Mouse (Mus musculus) MEL (cell line): Measurements from ENCODE around the gene Cd276. TPM values are rescaled to one million over a fixed set of nuclear protein-coding genes. Genes with fewer than 3 reads are reported as not detected.

Experiments
- DNase-seq: peaks from one replicate; pipeline ENCODE4 v3.0.0; 2011; ENCODE audit warnings: low read depth, low spot score
- H3K27ac ChIP-seq: 2 replicates; pipeline ENCODE4 v1.5.1; 2012; ENCODE audit warnings: low read depth, mild to moderate bottlenecking, control low read depth, low read length, moderate library complexity; ENCODE audit not compliant: control insufficient read depth
- H3K27me3 ChIP-seq, 2 experiments: fragments of 150-350 bp in 1 of 2; sonication (generic) in 1 of 2; 2 replicates each; pipeline ENCODE4 v1.6.1; 2012; ENCODE audit warnings: low read length in 2 of 2, mild to moderate bottlenecking in 2 of 2, improper control_type of control experiment in 1 of 2, moderate library complexity in 1 of 2; ENCODE audit not compliant: insufficient read depth in 2 of 2, control insufficient read depth in 1 of 2
- H3K36me3 ChIP-seq, 2 experiments: 2 replicates each; pipeline ENCODE4 v1.6.1; 2012 to 2014; ENCODE audit warnings: low read length in 2 of 2, improper control_type of control experiment in 1 of 2, inconsistent platforms in 1 of 2, mild to moderate bottlenecking in 1 of 2; ENCODE audit not compliant: insufficient read depth in 2 of 2, control insufficient read depth in 1 of 2
- H3K4me1 ChIP-seq, 2 experiments: fragments of 150-350 bp in 1 of 2; sonication (generic) in 1 of 2; 2 replicates each; pipeline ENCODE4 v1.6.1; 2012; ENCODE audit warnings: low read length in 2 of 2, improper control_type of control experiment in 1 of 2, mild to moderate bottlenecking in 1 of 2; ENCODE audit not compliant: insufficient read depth in 2 of 2, control insufficient read depth in 1 of 2
- H3K4me3 ChIP-seq, 2 experiments: fragments of 150-350 bp in 1 of 2; sonication (generic) in 1 of 2; 2 replicates each; pipeline ENCODE4 v1.5.1; 2012; ENCODE audit warnings: low read depth in 2 of 2, low read length in 2 of 2, mild to moderate bottlenecking in 2 of 2, moderate library complexity in 2 of 2, control low read depth in 1 of 2, improper control_type of control experiment in 1 of 2; ENCODE audit not compliant: control insufficient read depth in 1 of 2, insufficient read depth in 1 of 2
- H3K79me2 ChIP-seq: 2 replicates; pipeline ENCODE4 v1.6.1; 2012; ENCODE audit warnings: mild to moderate bottlenecking, low read length, moderate library complexity; ENCODE audit not compliant: control insufficient read depth, poor library complexity, insufficient read depth
- H3K9ac ChIP-seq: 2 replicates; pipeline ENCODE4 v1.6.1; 2012; ENCODE audit warnings: low read depth, mild to moderate bottlenecking, control low read depth, low read length, moderate library complexity; ENCODE audit not compliant: control insufficient read depth, poor library complexity, severe bottlenecking
- H3K9me3 ChIP-seq: fragments of 150-350 bp; sonication (generic); replicated peaks from 2 replicates; pipeline ENCODE4 v1.6.1; 2012; ENCODE audit warnings: mild to moderate bottlenecking, low read length, improper control_type of control experiment, moderate library complexity; ENCODE audit not compliant: insufficient read depth
- BHLHE40 ChIP-seq: IDR thresholded peaks from 2 replicates; pipeline ENCODE4 v1.6.1; 2012; ENCODE audit warnings: low read depth, mild to moderate bottlenecking, inconsistent platforms, low read length, improper control_type of control experiment, borderline replicate concordance
- CHD1 ChIP-seq: IDR thresholded peaks from 2 replicates; pipeline ENCODE4 v1.6.1; 2012; ENCODE audit warnings: low read depth, mild to moderate bottlenecking, inconsistent platforms, low read length, improper control_type of control experiment
- CTCF ChIP-seq, 3 experiments: IDR thresholded peaks in 2 of 3; conservative IDR thresholded peaks in 1 of 3; 2 replicates each; pipeline ENCODE4 v1.5.1; 2011 to 2012; ENCODE audit warnings: low read length in 3 of 3, low read depth in 2 of 3, mild to moderate bottlenecking in 2 of 3, improper control_type of control experiment in 1 of 3, inconsistent platforms in 1 of 3, mixed read lengths in 1 of 3, moderate library complexity in 1 of 3; ENCODE audit not compliant: control insufficient read depth in 1 of 3, insufficient read depth in 1 of 3, poor library complexity in 1 of 3, severe bottlenecking in 1 of 3
- E2F4 ChIP-seq: IDR thresholded peaks from 2 replicates; pipeline ENCODE4 v1.6.1; 2011; ENCODE audit warnings: low read depth, low read length, improper control_type of control experiment, borderline replicate concordance
- EP300 ChIP-seq, 2 experiments: IDR thresholded peaks; 2 replicates each; pipeline ENCODE4 v1.6.1; 2011; ENCODE audit warnings: improper control_type of control experiment in 2 of 2, low read length in 2 of 2, low read depth in 1 of 2, mild to moderate bottlenecking in 1 of 2
- GABPA ChIP-seq: IDR thresholded peaks from 2 replicates; pipeline ENCODE4 v1.6.1; 2012; ENCODE audit warnings: low read depth, mild to moderate bottlenecking, inconsistent platforms, low read length, improper control_type of control experiment, moderate library complexity
- HCFC1 ChIP-seq: IDR thresholded peaks from 2 replicates; pipeline ENCODE4 v1.6.1; 2012; ENCODE audit warnings: low read depth, mild to moderate bottlenecking, inconsistent platforms, low read length, improper control_type of control experiment, moderate library complexity
- KAT2A ChIP-seq: conservative IDR thresholded peaks from 2 replicates; pipeline ENCODE4 v1.6.1; 2012; ENCODE audit warnings: low read depth, low read length, improper control_type of control experiment, inconsistent platforms
- MAFK ChIP-seq: IDR thresholded peaks from 2 replicates; pipeline ENCODE4 v1.6.1; 2011; ENCODE audit warnings: low read depth, mild to moderate bottlenecking, low read length, improper control_type of control experiment, borderline replicate concordance
- MAX ChIP-seq: IDR thresholded peaks from 2 replicates; pipeline ENCODE4 v1.6.1; 2011; ENCODE audit warnings: low read length, improper control_type of control experiment
- MAZ ChIP-seq: IDR thresholded peaks from 2 replicates; pipeline ENCODE4 v1.6.1; 2012; ENCODE audit warnings: low read depth, mild to moderate bottlenecking, inconsistent platforms, low read length, improper control_type of control experiment
- MYB ChIP-seq: IDR thresholded peaks from 2 replicates; pipeline ENCODE4 v1.6.1; 2011; ENCODE audit warnings: mild to moderate bottlenecking, low read depth, low read length, improper control_type of control experiment
- MYC ChIP-seq: IDR thresholded peaks from 2 replicates; pipeline ENCODE4 v1.6.1; 2011; ENCODE audit warnings: low read depth, mild to moderate bottlenecking, low read length, improper control_type of control experiment, moderate library complexity
- NELFE ChIP-seq: IDR thresholded peaks from 2 replicates; pipeline ENCODE4 v1.6.1; 2011; ENCODE audit warnings: low read depth, low read length, improper control_type of control experiment
- NRF1 ChIP-seq: IDR thresholded peaks from 2 replicates; pipeline ENCODE4 v1.6.1; 2014; ENCODE audit warnings: low read depth, mild to moderate bottlenecking, inconsistent platforms, low read length, improper control_type of control experiment, moderate library complexity; ENCODE audit not compliant: poor library complexity, insufficient read depth, severe bottlenecking
- TAL1 ChIP-seq: IDR thresholded peaks from 2 replicates; pipeline ENCODE4 v1.6.1; 2012; ENCODE audit warnings: mild to moderate bottlenecking, inconsistent platforms, low read length, moderate library complexity, mixed read lengths
- TBP ChIP-seq: IDR thresholded peaks from 2 replicates; pipeline ENCODE4 v1.8.0; 2011; ENCODE audit warnings: low read depth, low read length, improper control_type of control experiment
- TCF12 ChIP-seq: IDR thresholded peaks from 2 replicates; pipeline ENCODE4 v1.6.1; 2014; ENCODE audit warnings: low read depth, mild to moderate bottlenecking, inconsistent platforms, low read length, improper control_type of control experiment, moderate library complexity
- USF1 ChIP-seq: IDR thresholded peaks from 2 replicates; pipeline ENCODE4 v1.6.1; 2014; ENCODE audit warnings: low read depth, mild to moderate bottlenecking, inconsistent platforms, low read length, improper control_type of control experiment, moderate library complexity
- ZC3H11A ChIP-seq: IDR thresholded peaks from 2 replicates; pipeline ENCODE4 v1.6.1; 2012; ENCODE audit warnings: low read depth, mild to moderate bottlenecking, inconsistent platforms, low read length, improper control_type of control experiment
- ZMIZ1 ChIP-seq: IDR thresholded peaks from 2 replicates; pipeline ENCODE4 v1.6.1; 2012; ENCODE audit warnings: low read depth, mild to moderate bottlenecking, inconsistent platforms, low read length, improper control_type of control experiment, moderate library complexity
- ZNF384 ChIP-seq: IDR thresholded peaks from 2 replicates; pipeline ENCODE4 v1.6.1; 2012; ENCODE audit warnings: low read depth, mild to moderate bottlenecking, inconsistent platforms, low read length, improper control_type of control experiment
- polyA plus RNA-seq, 2 experiments: library from polyadenylated mRNA; stranded (reverse) in 1 of 2; unstranded in 1 of 2; fragments of >175 nt in 1 of 2; fragments of >200 nt in 1 of 2; gene quantifications; 2 replicates each; pipeline versions ENCODE4 v1.2.1 to v1.2.4; 2012; ENCODE audit warnings: low replicate concordance in 2 of 2, low read depth in 1 of 2; ENCODE audit not compliant: insufficient read length in 2 of 2, insufficient read depth in 1 of 2, missing spikeins in 1 of 2
- total RNA-seq: library from RNA; depleted of rRNA; stranded (reverse); fragments of 300-350 nt; gene quantifications from 2 replicates; pipeline ENCODE4 v1.2.3, GENCODE M21; 2012

Cd276 gene
- total and polyA plus RNA-seq, 3 experiments = 0.12 to 3.6 TPM; not detected in 1

DNA sequence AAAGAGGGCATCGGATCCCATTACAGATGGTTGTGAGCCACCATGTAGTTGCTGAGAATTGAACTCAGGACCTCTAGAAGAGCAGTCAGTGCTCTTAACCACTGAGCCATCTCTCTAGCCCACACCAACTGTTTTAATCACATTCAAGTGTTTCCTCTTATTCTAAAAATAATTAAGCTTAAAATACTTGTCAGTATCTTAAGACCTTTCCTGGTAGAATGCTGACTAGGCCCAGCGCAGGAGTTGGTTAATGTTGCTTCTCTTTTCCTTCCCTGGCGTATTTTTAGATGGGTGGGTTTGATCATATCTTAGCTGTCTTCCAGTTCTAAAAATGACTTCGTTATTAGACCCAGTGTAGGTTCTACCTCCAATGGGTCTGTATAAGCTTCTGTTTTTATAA lies 33.4 kb upstream of the Cd276 start (continued):
- TF ChIP-seq NRF1 = no peak
- TF ChIP-seq MAFK = peak; percentile 70; the same call in 1 of the 2 replicates
- no peak for TF ChIP-seq CTCF (IDR thresholded peaks at IDR 0.05 in 2 of 3, conservative IDR thresholded peaks at IDR 0.05 in 1 of 3; ENCODE audit: control insufficient read depth in 1 of 3, insufficient read depth in 1 of 3, low read depth in 2 of 3, low read length in 3 of 3, poor library complexity in 1 of 3, severe bottlenecking in 1 of 3)
- TF ChIP-seq ZNF384 = 0 out of 2 replicates have a peak, but pooled peaks have one; percentile 15
- TF ChIP-seq MYB = no peak
- 0 out of 2 replicates have a peak, but pooled peaks have one; percentile 19 for TF ChIP-seq TCF12
- TF ChIP-seq MYC = no peak
- TF ChIP-seq TAL1 = no peak
- TF ChIP-seq NELFE = no peak
- TF ChIP-seq MAX = no peak
- peak; percentile 43; the same call in 1 of the 2 replicates for TF ChIP-seq BHLHE40
- no peak for TF ChIP-seq GABPA
- peak; percentile 98 for TF ChIP-seq TBP
- TF ChIP-seq ZMIZ1 = no peak
- no peak for TF ChIP-seq CHD1
- TF ChIP-seq EP300 (IDR thresholded peaks at IDR 0.05; ENCODE audit: low read depth in 1 of 2, low read length in 2 of 2) = peak; percentile 6 to 40; a peak in 1 of 4 replicates
- TF ChIP-seq ZC3H11A = no peak
- TF ChIP-seq HCFC1 = no peak
- TF ChIP-seq E2F4 = no peak
- no peak for TF ChIP-seq KAT2A

DNA sequence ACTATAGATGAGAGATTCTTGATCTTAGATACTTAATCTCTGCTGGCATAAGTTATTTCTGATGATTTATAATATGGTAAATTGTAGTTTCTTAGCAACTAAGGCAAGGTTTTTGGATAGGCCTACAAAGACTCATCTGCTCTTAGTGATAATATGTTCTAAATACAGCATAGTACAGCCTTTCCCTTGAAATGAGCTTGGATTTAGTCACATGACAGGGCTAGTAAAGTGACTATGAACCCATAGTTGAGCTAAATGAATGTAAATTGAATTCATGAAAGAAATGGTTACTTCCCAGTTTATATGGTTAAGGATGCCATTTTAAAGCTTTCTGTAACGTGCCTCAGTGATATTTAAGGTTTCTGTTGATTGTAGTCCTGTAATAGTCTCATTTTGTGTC lies 29.1 kb upstream of the Cd276 start:
- no peak overlapping the region for H3K27ac ChIP-seq
- H3K9me3 ChIP-seq = no peaks in the 10 kb centered on the region
- no peak for DNase-seq
- H3K9ac ChIP-seq = no peak overlapping the region
- H3K4me3 ChIP-seq = peak overlapping the region in 1 of 2 experiments; percentile 6; a peak in 1 of 4 replicates
- H3K4me1 ChIP-seq = peaks cover 8 to 13% of the 10 kb centered on the region in 2 experiments; a peak in 3 of 4 replicates
- no peaks in the 10 kb centered on the region for H3K27me3 ChIP-seq
- peaks cover 46% of the 10 kb centered on the region for H3K79me2 ChIP-seq
- TF ChIP-seq GABPA = no peak
- peak; percentile 51 for TF ChIP-seq USF1
- TF ChIP-seq MAZ = no peak
- H3K36me3 ChIP-seq = peaks cover 3 to 40% of the 10 kb centered on the region in 2 experiments; a peak in 3 of 4 replicates
